Mouse (Mus musculus): ENCODE data around the gene Rbfox1.

GRCm38 (mm10) chr16:7175960-7176359 lies 1290.8 kb downstream of the Rbfox1 start:
- TF ChIP-seq CTCF (IDR thresholded peaks at IDR 0.05; ENCODE audit: low read depth) (no peak), EP300 (optimal IDR thresholded peaks at IDR 0.05) (no peak)
